Mouse (Mus musculus) urinary bladder, postnatal 14 days (tissue): ENCODE data around the gene Kcnk18.

Source experiments
- DNase-seq: peaks from one replicate; pipeline ENCODE4 v3.0.0; 2021; ENCODE audit warnings: low spot score

Gene Kcnk18

DNA sequence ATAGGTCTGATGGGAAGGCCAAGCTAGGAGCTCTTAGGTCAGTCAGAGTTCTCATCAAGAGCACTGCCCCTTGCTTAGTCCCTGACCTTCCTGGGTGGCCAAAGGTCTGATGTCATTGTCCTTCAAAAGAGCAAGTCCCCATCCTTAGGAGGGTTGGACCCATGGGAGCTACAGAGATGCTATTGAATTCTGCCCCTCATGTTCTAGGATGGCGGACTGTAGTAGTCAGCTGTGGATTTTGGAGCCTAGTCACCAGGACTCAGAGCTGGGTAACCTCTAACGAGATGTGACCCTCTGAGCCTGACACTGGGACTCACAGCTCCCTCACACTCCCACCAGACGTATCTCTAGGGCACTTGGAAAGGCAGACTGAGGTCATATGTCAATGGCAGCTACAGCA is 9.4 kb downstream of the Kcnk18 start:
- DNase-seq = no peak

- DNase-seq = no peak
Observed at GRCm38 (mm10) chr19:59232786-59233185, 13.8 kb downstream of the Kcnk18 start.

GRCm38 (mm10) chr19:59235001-59235400 is 16.0 kb downstream of the Kcnk18 start:
- no peak for DNase-seq

- no peak for DNase-seq
Observed at GRCm38 (mm10) chr19:59236046-59236445, 17.0 kb downstream of the Kcnk18 start.

DNA sequence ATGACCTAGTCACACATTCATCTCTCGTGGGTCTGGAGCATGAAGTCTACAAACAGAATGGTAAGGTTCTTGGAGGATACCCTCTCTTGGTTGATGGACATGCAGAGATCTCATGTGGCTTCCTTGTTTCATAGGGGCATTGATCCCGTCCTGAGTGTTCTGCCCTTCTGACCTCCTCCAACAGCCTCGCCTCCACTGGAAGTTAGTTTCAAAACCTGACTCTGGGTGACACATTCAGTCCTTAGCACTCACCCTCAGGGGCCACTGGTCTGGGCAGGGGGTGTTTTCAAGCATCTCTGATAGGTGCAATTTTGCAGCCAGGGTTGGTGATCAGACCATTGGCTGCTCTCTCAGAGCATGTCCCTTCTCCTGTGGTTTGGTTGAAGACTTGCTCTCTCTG is 19.6 kb downstream of the Kcnk18 start:
- no peak for DNase-seq

GRCm38 (mm10) chr19:59239124-59239817 is 20.3 kb downstream of the Kcnk18 start:
- DNase-seq = peak; percentile 80

- DNase-seq = no peak
Observed at GRCm38 (mm10) chr19:59241987-59242386, 23.0 kb downstream of the Kcnk18 start.

GRCm38 (mm10) chr19:59243057-59243456 is 24.0 kb downstream of the Kcnk18 start:
- DNase-seq = no peak

GRCm38 (mm10) chr19:59248144-59248543 is 29.1 kb downstream of the Kcnk18 start:
- no peak for DNase-seq

GRCm38 (mm10) chr19:59248553-59249286 is 29.7 kb downstream of the Kcnk18 start:
- DNase-seq = no peak

GRCm38 (mm10) chr19:59252651-59253050 is 33.6 kb downstream of the Kcnk18 start:
- no peak for DNase-seq

GRCm38 (mm10) chr19:59259633-59260032 is 40.6 kb downstream of the Kcnk18 start:
- no peak for DNase-seq

- no peak for DNase-seq
Observed at GRCm38 (mm10) chr19:59260718-59261442, 41.9 kb downstream of the Kcnk18 start, which contains the start of gene Slc18a2. Gene Slc18a2, plus strand, starts transcription at chr19:59260896.

GRCm38 (mm10) chr19:59261604-59262003 is 42.6 kb downstream of the Kcnk18 start:
- no peak for DNase-seq

GRCm38 (mm10) chr19:59263171-59263570 is 44.2 kb downstream of the Kcnk18 start:
- DNase-seq = no peak

DNA sequence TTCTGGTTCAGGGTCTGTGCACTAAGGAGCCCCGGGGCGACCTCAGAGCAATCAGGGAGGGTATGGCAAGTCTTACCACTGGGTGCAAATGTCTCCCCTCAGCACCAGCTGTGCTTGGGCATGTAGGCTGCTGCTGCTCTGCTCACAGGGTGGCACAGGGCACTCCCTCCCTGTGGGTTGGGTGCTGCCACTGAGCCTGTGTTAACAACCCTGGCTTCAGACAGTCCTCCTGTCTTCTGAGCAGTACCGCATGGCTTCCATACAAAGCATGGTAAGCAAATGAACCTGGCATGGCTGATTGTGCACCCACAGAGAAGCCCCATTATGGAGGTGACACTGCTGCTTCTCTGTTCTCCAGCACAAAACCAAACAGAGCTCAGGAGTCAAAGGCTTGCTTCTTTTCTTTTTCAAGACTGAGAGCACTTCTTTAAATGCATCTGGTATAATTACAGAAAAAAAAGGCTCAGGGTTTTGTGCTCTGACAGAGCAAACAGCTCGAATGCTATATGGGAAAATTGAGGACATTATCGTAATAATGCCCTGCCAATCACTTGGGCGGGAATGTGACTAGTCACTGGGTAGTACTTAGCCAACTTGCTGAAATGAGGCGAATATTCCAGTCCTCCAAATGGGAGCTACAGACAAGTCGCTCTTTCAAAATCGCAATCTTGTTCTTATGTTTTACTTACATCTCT is 46.0 kb downstream of the Kcnk18 start:
- DNase-seq = no peak

DNA sequence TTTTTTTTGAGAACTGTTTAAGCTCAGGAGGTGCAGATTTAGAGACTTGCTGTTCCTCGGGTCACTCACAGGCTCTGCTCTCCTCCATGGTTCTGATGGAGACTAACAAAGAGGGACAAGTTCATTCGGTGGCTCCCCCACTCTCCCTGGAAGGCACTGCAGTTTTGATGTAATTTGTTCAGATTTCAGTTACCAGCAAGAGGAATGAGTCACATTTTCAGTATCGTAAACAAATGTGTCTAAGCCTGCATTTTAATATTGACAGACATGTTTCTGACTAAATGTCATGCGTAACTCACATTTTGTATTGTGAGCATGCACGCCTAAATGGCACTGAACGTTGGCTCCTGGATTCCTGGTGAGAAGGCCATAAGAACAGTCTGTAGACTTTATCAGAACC is 46.9 kb downstream of the Kcnk18 start:
- DNase-seq = no peak

DNA sequence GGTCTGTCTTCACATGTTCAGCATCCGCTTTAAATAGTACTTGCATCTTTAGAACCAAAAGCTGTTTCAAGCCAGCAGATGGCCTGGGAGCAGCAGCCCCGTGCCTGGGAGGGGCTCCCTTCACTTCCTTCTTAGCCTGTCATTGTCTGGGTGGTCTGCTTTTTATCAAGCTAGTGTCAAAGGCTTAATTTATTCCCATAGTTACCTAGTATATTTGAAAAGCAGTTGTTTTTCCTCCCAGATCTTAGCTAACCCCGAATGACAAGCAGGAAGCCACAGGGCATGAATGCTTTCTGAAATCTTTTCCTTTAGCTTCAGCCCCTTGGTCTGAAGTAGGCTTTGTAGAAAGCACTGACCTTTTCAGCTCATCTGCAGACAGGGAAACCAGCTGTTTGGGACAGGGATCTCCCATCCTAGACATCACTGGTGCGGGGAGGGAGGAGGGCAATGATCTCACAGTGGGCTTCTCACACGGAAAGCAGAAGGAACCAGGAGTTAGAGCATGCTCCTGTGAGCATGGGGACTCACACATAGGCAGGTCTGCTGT is 48.5 kb downstream of the Kcnk18 start:
- no peak for DNase-seq

DNA sequence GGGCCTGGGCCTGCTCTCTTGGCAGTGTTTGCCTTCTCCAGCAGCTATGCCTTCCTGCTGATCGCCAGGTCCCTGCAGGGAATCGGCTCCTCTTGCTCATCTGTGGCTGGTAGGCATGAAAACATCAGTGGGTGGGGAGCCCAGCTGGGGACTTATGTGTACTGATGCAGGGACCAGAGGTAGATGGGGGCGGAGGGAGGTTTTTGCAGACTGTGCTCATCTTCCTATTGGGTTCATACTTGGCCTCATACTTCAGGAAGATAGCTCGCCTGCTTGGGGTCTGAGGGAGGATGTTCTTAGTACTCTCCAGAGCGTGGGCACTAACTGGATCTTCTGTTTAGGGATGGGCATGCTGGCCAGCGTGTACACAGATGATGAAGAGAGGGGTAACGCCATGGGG is 54.2 kb downstream of the Kcnk18 start:
- DNase-seq = no peak

DNA sequence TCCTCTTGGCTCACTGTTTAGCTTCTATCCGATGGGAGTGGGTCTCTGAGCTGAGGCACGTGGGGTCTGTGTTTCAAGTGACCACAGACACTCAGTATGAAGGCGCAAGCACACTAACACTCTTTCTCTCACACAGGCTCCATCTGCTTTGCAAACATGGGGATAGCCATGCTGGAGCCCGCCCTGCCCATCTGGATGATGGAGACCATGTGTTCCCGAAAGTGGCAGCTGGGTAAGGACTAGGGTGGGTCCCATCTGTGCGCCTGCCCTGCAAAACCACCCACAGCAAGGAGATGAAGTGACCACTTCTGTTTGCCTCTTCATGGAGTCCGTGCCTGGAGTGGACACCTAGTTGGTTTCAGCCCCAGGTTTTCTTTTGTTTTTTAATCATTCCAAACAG is 57.3 kb downstream of the Kcnk18 start:
- no peak for DNase-seq

DNA sequence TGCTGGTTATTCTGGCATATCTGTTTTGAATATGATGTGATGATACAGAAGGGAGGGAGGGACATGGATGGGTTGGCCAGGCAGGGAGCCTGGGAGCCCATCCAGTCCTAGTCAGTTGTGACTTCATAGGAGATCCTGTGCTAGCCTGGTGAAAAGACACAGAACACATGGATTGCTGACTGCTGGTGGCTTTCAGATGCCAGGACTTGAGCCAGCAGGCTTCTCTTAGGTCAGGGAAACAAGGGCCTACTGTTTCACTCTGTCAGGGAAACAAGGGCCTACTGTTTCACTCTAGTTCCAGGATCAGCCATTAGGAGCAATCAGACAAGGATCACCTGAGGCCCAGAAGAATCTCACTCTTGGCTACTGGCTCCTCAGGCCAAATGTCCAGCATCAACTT is 61.8 kb downstream of the Kcnk18 start:
- DNase-seq = no peak

- DNase-seq = no peak
Observed at GRCm38 (mm10) chr19:59282001-59282400, 63.0 kb downstream of the Kcnk18 start.
